Mouse (Mus musculus): ENCODE results near the gene Wwox. TPM values are rescaled to one million over a fixed set of nuclear protein-coding genes. Genes with fewer than 3 reads are reported as not detected.
A peak's percentile ranks its signal among the peaks of the same experiment; 100 is the strongest.

The Wwox gene
- polyA plus RNA-seq, 1 experiment from 2014 or later = 20.2 TPM

DNA sequence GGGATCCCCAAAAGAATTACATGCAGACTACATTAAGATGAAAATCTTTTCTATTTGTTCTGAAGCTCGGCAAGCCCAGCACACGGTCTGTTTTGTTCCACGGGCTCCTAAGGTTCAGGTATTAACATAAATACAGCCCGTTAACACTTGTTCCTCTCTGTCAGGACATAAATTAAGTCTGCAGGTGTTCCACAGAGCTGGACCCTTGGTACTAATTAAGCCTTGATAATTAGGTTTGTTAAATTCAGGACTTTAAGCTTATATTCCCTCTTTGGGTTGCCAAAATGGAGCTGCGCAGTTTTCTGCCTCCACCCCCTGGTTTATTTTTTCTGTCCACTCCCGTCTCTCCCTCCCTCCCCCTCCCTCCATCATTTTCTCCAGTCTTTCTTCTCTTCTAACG lies 638.8 kb downstream of the Wwox start:
- Histone ChIP-seq H3K9me3 (ENCODE audit: low read length) (no peaks in the 10 kb centered on the region), H3K4me2 (replicated peaks; ENCODE audit: low read depth, low read length) (no peak overlapping the region), H3K36me3 (ENCODE audit: insufficient read depth, low read length) (no peaks in the 10 kb centered on the region), H3K27me3 (ENCODE audit: insufficient read depth, low read length) (no peaks in the 10 kb centered on the region), H3K4me1 (ENCODE audit: insufficient read depth, low read length) (no peaks in the 10 kb centered on the region), H3K4me3 (ENCODE audit: low read length) (no peak overlapping the region), H3K9ac (replicated peaks; ENCODE audit: low read length) (no peak overlapping the region), H3K27ac (ENCODE audit: low read length) (no peak overlapping the region)
- ATAC-seq (ENCODE audit: low FRiP score, low TSS enrichment) = no peak
- 35% methylated on average over 7 of the region's 7 CpGs for WGBS

DNA sequence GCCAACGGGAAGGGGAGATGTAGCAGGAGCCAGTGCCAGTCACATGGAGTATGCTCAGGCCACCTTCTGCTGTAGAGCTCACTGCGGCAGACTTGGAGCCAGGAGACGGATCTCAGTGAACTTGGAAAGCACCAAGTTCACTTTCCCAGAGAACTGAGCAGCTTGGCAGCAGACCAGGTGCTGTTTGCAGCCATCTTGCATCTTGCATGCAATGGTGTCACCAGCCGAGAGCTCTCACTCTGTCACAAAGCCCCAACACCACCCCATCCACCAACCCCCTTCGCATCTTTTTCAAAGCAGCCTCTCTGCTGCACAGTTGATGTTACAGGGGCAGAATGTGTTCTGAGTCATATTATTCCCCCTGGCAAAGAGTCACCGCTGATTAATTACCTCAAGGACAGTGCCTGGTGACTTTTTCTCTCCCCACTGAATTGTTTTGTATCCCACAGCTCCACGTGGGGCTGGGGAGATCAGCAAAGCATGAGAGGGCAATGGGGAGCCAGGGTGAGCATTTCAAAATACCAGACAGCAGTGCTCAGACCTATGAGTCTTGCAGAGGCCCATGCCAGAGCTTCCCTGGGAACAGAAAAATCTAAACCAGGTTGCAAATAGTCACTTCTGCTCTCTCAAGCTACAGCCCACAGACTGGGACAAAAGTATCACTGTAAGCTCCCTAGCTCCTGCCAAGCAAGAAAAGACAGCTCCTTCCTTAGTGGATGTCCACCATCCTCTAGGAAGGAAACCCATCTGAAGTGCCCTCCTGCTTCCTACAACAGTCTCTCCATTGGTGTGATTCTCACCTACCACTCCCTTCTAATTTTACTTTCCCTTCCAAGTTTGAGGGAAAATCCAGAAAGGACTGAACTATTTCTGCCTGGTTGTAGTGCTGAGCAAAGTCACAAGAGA lies 642.1 kb downstream of the Wwox start:
- Histone ChIP-seq H3K4me2 (replicated peaks; ENCODE audit: low read depth, low read length) (no peak overlapping the region), H3K4me3 (ENCODE audit: low read length) (no peak overlapping the region), H3K27ac (ENCODE audit: low read length) (no peak overlapping the region), H3K27me3 (ENCODE audit: insufficient read depth, low read length) (no peaks in the 10 kb centered on the region), H3K4me1 (ENCODE audit: insufficient read depth, low read length) (no peaks in the 10 kb centered on the region), H3K36me3 (ENCODE audit: insufficient read depth, low read length) (no peaks in the 10 kb centered on the region), H3K9ac (replicated peaks; ENCODE audit: low read length) (no peak overlapping the region), H3K9me3 (ENCODE audit: low read length) (no peaks in the 10 kb centered on the region)
- 63% methylated on average over 7 of the region's 7 CpGs for WGBS
- ATAC-seq (ENCODE audit: low FRiP score, low TSS enrichment) = no peak

DNA sequence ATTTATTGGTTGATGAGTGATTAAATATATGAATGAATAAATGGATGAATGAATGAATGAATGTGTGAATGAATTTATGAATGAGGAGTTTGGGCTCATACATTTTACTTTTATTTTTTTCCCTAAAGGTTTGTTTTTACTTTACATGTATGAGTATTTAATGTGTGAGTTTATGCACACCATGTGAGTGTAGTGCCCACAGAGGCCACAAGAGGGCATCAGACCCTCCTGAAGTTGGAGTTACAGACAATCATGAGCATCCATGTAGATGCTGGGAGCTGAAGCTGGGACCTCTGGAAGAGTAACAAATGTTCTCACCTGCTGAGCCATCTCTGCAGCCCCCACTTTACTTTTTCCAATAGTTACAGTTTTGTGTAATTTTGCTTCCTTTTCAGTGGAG lies 648.7 kb downstream of the Wwox start:
- no peaks in the 10 kb centered on the region for H3K4me1 ChIP-seq (ENCODE audit: insufficient read depth, low read length)
- H3K36me3 ChIP-seq (ENCODE audit: insufficient read depth, low read length) = no peaks in the 10 kb centered on the region
- H3K4me3 ChIP-seq (ENCODE audit: low read length) = no peak overlapping the region
- no peaks in the 10 kb centered on the region for H3K27me3 ChIP-seq (ENCODE audit: insufficient read depth, low read length)
- no peaks in the 10 kb centered on the region; the same call in 1 of the 2 replicates for H3K9me3 ChIP-seq (ENCODE audit: low read length)
- H3K27ac ChIP-seq (ENCODE audit: low read length) = no peak overlapping the region
- H3K9ac ChIP-seq (replicated peaks; ENCODE audit: low read length) = no peak overlapping the region
- no peak for ATAC-seq (ENCODE audit: low FRiP score, low TSS enrichment)
- H3K4me2 ChIP-seq (replicated peaks; ENCODE audit: low read depth, low read length) = no peak overlapping the region

DNA sequence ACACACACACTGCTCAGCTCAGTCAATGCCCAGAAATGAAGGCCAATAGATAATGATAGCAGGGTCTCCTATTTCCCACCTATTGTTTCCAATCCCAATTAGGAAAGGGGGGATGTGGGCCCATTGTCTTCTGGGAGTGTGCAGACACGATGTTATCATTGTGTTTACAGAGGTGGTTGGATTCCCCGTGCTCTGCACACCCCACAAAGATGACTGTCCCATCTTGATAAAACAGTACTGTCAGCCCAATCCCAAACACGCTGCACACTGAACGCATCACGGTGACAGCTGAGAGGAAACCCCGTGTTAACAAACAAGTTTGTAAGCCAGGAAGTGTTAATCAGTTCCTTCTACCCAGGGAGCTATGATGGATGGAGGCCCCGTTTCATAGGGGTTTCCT lies 650.3 kb downstream of the Wwox start:
- Histone ChIP-seq H3K4me3 (ENCODE audit: low read length) (no peak overlapping the region), H3K36me3 (ENCODE audit: insufficient read depth, low read length) (no peaks in the 10 kb centered on the region), H3K9me3 (ENCODE audit: low read length) (no peaks in the 10 kb centered on the region; the same call in 1 of the 2 replicates), H3K27me3 (ENCODE audit: insufficient read depth, low read length) (no peaks in the 10 kb centered on the region), H3K4me2 (replicated peaks; ENCODE audit: low read depth, low read length) (no peak overlapping the region), H3K27ac (ENCODE audit: low read length) (no peak overlapping the region), H3K4me1 (ENCODE audit: insufficient read depth, low read length) (no peaks in the 10 kb centered on the region), H3K9ac (replicated peaks; ENCODE audit: low read length) (no peak overlapping the region)
- no peak for ATAC-seq (ENCODE audit: low FRiP score, low TSS enrichment)
- 53% methylated on average over 7 of the region's 7 CpGs for WGBS

DNA sequence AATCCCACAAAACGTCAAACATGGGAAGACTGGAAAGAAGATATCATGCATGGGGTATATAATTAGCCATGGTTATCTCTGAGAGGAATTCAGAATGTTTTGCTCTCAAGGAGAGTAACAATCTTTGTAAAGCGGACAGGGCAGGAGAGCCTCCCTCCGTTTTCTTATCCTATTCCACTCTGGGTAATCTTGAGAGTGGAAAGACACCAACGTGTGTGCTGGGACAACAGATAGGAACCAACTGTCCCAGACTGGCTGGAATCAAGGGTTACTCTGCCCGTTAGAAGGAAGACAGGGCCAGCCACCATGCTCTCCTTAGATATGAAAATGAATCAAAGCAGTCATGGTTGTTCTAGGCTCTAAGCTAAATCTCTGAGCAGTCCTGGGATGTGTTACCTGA lies 650.7 kb downstream of the Wwox start:
- H3K9me3 ChIP-seq (ENCODE audit: low read length) = no peaks in the 10 kb centered on the region; the same call in 1 of the 2 replicates
- WGBS = 59% methylated on average over 5 of the region's 5 CpGs
- H3K36me3 ChIP-seq (ENCODE audit: insufficient read depth, low read length) = no peaks in the 10 kb centered on the region
- H3K27ac ChIP-seq (ENCODE audit: low read length) = no peak overlapping the region
- no peak overlapping the region for H3K4me2 ChIP-seq (replicated peaks; ENCODE audit: low read depth, low read length)
- H3K27me3 ChIP-seq (ENCODE audit: insufficient read depth, low read length) = no peaks in the 10 kb centered on the region
- no peak for ATAC-seq (ENCODE audit: low FRiP score, low TSS enrichment)
- no peaks in the 10 kb centered on the region for H3K4me1 ChIP-seq (ENCODE audit: insufficient read depth, low read length)
- no peak overlapping the region for H3K4me3 ChIP-seq (ENCODE audit: low read length)
- no peak overlapping the region for H3K9ac ChIP-seq (replicated peaks; ENCODE audit: low read length)

DNA sequence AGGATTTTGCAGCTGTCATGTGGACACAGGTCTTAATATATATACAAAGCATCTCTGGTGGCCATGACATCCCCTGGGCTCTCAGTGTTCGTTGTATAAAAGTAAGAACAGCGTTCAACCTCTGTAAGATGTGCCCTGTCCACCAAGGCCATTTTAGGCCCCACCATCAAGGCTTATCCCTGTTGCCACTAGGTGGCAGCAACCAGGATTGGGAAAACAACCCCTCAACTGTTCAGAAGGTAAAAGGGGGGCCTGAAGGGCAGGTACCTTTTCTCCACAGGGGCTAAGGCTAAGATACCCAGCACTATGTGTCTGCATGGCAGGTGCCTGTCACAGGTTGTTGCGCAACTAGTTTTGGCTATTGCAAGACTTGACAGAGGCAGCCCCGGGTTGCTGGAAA lies 656.1 kb downstream of the Wwox start:
- Histone ChIP-seq H3K4me1 (ENCODE audit: insufficient read depth, low read length) (no peaks in the 10 kb centered on the region), H3K27me3 (ENCODE audit: insufficient read depth, low read length) (no peaks in the 10 kb centered on the region), H3K36me3 (ENCODE audit: insufficient read depth, low read length) (no peaks in the 10 kb centered on the region), H3K4me2 (replicated peaks; ENCODE audit: low read depth, low read length) (no peak overlapping the region), H3K9me3 (ENCODE audit: low read length) (no peaks in the 10 kb centered on the region; the same call in 1 of the 2 replicates), H3K9ac (replicated peaks; ENCODE audit: low read length) (no peak overlapping the region), H3K27ac (ENCODE audit: low read length) (no peak overlapping the region), H3K4me3 (ENCODE audit: low read length) (no peak overlapping the region)
- WGBS = 90% methylated on average over 4 of the region's 4 CpGs
- ATAC-seq (ENCODE audit: low FRiP score, low TSS enrichment) = no peak

DNA sequence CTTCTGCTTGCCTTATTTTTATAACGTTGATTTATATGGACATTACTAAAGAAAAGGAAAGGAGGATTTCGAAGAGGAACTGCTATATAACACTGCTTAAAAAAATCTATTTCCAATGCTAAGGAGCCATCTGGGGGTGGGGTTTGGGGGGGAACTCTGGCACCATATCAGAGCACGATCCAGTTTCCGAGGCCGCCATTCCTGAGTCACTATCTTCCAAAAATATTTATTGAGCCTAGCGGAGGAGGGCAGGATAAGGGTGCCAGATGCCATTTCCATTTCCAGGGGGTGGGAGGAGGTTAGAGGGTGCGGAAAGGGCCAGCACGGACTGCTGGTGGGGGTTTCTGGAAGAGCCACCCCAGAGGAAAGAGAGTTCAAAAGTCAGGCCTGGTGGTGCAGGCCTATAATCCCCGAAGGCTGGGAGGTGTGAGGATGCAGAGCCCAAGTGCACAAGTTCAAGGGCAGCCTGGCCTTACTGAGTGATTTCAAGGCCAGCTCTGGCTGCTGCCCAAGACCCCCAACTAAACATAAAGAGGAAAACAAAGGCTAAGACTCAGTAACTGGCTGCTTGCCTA lies 658.6 kb downstream of the Wwox start:
- no peak overlapping the region for H3K4me3 ChIP-seq (ENCODE audit: low read length)
- no peaks in the 10 kb centered on the region for H3K27me3 ChIP-seq (ENCODE audit: insufficient read depth, low read length)
- peak overlapping the region; percentile 39; the same call in 1 of the 2 replicates for H3K27ac ChIP-seq (ENCODE audit: low read length)
- H3K4me1 ChIP-seq (ENCODE audit: insufficient read depth, low read length) = no peaks in the 10 kb centered on the region
- H3K9ac ChIP-seq (replicated peaks; ENCODE audit: low read length) = no peak overlapping the region
- no peak overlapping the region for H3K4me2 ChIP-seq (replicated peaks; ENCODE audit: low read depth, low read length)
- 44% methylated on average over 9 of the region's 9 CpGs for WGBS
- ATAC-seq (ENCODE audit: low FRiP score, low TSS enrichment) = peak; percentile 31; the same call in 1 of the 2 replicates
- H3K36me3 ChIP-seq (ENCODE audit: insufficient read depth, low read length) = no peaks in the 10 kb centered on the region
- H3K9me3 ChIP-seq (ENCODE audit: low read length) = no peaks in the 10 kb centered on the region

DNA sequence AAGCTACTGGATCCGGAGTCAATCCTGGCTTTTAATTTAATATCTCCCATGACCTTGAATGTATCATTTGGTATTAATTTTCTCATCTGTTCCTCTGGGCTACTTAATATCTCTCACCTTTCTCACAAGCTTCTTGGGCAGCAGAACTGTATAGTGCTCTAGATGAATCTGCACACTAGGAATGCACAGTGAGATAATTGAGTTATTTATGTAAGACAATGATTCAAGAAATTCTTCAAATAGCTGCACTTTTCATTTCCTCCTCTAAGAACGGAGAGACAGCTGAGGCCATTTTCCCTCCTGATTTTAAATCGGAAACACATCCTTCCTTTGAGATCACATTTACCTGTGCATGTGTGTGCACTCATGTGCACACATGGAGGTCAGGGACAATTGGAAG lies 669.9 kb downstream of the Wwox start:
- Histone ChIP-seq H3K9me3 (ENCODE audit: low read length) (no peaks in the 10 kb centered on the region), H3K4me2 (replicated peaks; ENCODE audit: low read depth, low read length) (no peak overlapping the region), H3K9ac (replicated peaks; ENCODE audit: low read length) (no peak overlapping the region), H3K4me3 (ENCODE audit: low read length) (no peak overlapping the region), H3K4me1 (ENCODE audit: insufficient read depth, low read length) (peaks cover 25% of the 10 kb centered on the region), H3K36me3 (ENCODE audit: insufficient read depth, low read length) (no peaks in the 10 kb centered on the region), H3K27ac (ENCODE audit: low read length) (no peak overlapping the region), H3K27me3 (ENCODE audit: insufficient read depth, low read length) (no peaks in the 10 kb centered on the region)
- WGBS = 58% methylated on average over 3 of the region's 3 CpGs
- no peak for ATAC-seq (ENCODE audit: low FRiP score, low TSS enrichment)

DNA sequence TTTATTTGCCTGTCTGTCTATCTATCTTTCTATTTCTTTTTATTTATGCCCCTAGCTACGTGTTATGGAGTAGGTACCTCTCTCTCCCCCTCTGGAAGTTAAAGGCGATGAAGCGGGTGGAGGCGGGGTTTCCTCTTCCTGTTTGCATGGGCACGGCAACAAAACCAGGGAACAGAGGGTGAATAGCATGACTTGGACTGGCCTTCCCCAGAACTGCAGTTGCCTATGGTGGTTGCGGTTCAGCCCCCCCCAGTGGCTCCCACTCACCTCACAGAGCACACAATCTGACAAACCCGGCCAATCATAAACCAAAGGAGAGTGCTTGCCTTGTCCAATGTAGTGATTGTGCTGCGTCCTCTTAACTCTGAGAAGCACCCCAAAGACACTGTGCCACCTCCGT lies 671.0 kb downstream of the Wwox start:
- Histone ChIP-seq H3K4me3 (ENCODE audit: low read length) (no peak overlapping the region), H3K4me1 (ENCODE audit: insufficient read depth, low read length) (peaks cover 31% of the 10 kb centered on the region), H3K36me3 (ENCODE audit: insufficient read depth, low read length) (no peaks in the 10 kb centered on the region), H3K4me2 (replicated peaks; ENCODE audit: low read depth, low read length) (no peak overlapping the region), H3K9me3 (ENCODE audit: low read length) (no peaks in the 10 kb centered on the region), H3K27me3 (ENCODE audit: insufficient read depth, low read length) (no peaks in the 10 kb centered on the region), H3K27ac (ENCODE audit: low read length) (no peak overlapping the region), H3K9ac (replicated peaks; ENCODE audit: low read length) (no peak overlapping the region)
- WGBS = 69% methylated on average over 9 of the region's 9 CpGs
- ATAC-seq (ENCODE audit: low FRiP score, low TSS enrichment) = no peak

DNA sequence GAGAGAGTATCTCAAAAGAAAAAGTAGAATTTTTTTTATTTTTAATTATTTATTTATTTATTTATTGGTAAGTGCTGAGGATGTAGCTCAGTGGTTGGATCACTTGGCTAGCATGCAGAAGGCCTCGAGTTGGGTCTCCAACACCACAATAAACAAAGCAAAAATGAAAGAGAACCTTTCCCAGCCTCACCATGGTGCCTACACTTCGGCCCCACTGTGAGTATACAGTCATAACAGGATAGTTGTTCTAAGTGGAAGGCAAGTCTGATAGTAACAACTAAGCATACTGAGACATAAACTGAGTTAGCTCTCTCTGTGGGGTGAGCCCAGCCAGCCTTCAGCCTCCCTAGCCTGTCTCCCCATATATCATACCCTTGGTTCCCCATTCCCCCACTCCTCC lies 672.6 kb downstream of the Wwox start:
- ATAC-seq (ENCODE audit: low FRiP score, low TSS enrichment) = no peak
- WGBS = 90% methylated on average over 2 of the region's 2 CpGs

More for the DNA sequence above, 672.6 kb downstream of the Wwox start:
- Histone ChIP-seq H3K9ac (replicated peaks; ENCODE audit: low read length) (no peak overlapping the region), H3K27me3 (ENCODE audit: insufficient read depth, low read length) (no peaks in the 10 kb centered on the region), H3K36me3 (ENCODE audit: insufficient read depth, low read length) (no peaks in the 10 kb centered on the region), H3K4me3 (ENCODE audit: low read length) (no peak overlapping the region), H3K9me3 (ENCODE audit: low read length) (no peaks in the 10 kb centered on the region), H3K27ac (ENCODE audit: low read length) (no peak overlapping the region), H3K4me1 (ENCODE audit: insufficient read depth, low read length) (peaks cover 25% of the 10 kb centered on the region), H3K4me2 (replicated peaks; ENCODE audit: low read depth, low read length) (no peak overlapping the region)

Measured in kidney, embryonic 16.5 days (tissue).